Mouse (Mus musculus) right cerebral cortex, adult 18-20 months (tissue): ENCODE results near the gene Oxnad1.

Experiments used
- DNase-seq: peaks from one replicate; pipeline ENCODE4 v3.0.0; 2022; ENCODE audit warnings: mixed read lengths

Oxnad1 gene

DNA sequence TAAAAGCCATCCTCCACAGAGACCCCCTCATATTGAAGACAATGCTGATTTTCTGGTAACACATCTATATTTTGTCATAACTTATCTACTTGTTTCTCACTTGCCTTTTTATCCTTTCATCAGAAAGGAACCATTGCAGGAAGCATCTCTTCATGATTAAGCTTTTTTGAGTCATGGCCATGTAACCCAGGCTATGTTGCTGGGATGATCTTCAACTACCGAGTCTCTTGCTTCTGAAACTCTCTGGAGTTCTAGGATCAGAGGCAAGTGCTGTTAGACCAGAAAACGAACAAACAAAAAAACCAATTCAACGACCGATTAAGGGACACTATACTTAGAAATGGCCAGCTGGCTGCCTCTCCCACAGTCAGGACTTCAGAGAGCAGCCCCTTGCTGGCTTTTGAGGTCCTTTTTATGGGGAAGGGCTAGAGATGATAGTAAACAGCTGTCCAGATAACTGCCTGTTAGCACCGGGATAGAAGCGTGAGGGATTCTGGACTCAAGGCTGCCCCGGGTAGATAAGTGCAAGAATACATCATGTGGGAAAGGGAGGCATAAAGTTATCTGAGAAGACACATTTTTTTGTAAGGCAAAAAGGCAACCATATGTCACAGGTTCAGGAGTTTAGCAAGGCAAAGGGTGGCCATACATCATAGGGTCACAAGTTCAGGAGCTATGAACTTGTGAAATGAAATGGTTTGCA, 60.8 kb downstream of the Oxnad1 start:
- DNase-seq = no peak

DNA sequence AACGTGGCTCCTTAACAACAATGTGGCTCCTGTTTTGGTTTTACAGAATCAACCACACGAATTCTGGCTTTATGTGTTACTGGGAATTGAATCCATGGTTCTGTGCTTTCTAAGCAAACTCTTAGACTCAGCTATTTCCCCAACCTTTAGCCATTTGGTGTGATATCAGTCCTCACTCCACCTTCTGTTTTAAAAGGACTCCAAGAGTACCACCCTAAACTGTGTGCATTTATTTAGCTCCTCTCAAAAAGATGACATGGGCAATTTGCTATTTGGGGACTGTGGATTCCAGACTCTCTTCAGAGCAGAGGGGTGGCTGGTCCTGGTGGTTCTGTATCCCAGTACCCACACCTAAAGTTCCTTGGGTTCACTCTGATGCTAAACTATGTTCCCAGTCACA, 61.4 kb downstream of the Oxnad1 start:
- no peak for DNase-seq

DNA sequence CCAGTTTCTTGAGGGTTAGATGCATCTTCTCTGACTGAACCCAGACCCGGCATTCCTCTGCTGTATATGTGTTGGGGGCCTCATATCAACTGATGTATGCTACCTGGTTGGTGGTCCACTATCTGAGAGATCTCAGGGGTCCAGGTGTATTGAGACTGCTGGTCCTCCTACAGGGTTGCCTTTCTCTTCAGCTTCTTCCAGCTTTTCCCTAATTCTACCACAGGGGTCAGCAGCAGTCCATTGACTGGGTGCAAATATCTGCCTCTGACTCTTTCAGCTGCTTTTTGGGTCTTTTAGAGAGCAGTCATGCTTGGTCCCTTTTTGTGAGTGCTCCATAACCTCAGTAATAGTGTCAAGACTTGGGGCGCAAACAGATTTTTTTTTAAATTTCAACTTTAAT, 65.7 kb downstream of the Oxnad1 start:
- DNase-seq = no peak

DNA sequence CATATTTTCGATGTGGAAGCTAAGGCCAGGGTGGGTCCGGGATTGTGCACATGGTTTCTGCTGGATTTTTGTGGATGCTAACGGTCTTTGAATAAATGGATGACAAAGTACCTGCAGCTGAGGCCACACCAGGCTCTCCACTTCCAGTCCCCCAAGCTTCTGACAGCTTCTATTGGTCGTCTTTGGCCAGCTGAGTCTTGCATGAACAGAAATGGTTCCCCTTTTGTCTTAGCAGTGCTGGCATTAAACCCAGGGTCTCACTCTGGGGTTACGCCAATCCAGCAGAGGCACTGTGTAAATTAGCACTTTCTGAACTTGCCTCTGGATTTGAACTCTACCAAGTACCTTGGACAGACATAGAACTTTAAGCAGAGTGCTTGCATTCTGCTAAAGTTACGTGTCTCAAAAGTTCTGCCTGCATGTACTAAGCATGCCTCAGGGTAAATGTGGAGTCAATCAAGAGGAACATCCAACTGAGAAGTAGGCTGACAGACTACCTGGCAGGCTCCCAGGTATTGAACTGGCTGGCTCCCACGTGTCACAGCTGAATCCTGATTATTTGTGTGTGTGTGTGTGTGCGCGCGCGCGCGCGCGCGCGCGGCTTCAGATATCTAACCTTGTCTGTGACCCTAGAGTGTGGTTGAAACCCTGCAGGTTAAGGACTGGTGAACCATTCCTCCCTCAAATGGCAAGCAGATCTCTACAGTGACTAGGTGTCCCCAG, 67.2 kb downstream of the Oxnad1 start:
- no peak for DNase-seq
